Mouse (Mus musculus) stomach, embryonic 14.5 days (tissue): ENCODE results near the gene Adgrl4. TPM values are rescaled to one million over a fixed set of nuclear protein-coding genes. Genes with fewer than 3 reads are reported as not detected.

ENCODE experiments used
- ATAC-seq: fragments of 200-750 bp; cut with Nextera tagmentation; 2 replicates; pipeline ENCODE4 v1.8.0; 2017; ENCODE audit warnings: low read depth, moderate TSS enrichment; ENCODE audit not compliant: insufficient number of reproducible peaks, insufficient read depth, low FRiP score
- H3K27ac ChIP-seq: fragments of 300-500 bp; sonication (generic); 2 replicates; pipeline ENCODE4 v1.5.1; 2014; ENCODE audit warnings: mild to moderate bottlenecking, low read length, moderate library complexity, mixed read lengths
- H3K27me3 ChIP-seq: fragments of 300-500 bp; sonication (generic); 2 replicates; pipeline ENCODE4 v1.6.1; 2014; ENCODE audit warnings: low read length, control low read depth, mixed read lengths; ENCODE audit not compliant: control insufficient read depth, insufficient read depth
- H3K36me3 ChIP-seq: fragments of 300-500 bp; sonication (generic); 2 replicates; pipeline ENCODE4 v1.6.1; 2014; ENCODE audit warnings: mild to moderate bottlenecking, control low read depth, low read length, moderate library complexity, mixed read lengths; ENCODE audit not compliant: control insufficient read depth, insufficient read depth
- H3K4me1 ChIP-seq: fragments of 300-500 bp; sonication (generic); 2 replicates; pipeline ENCODE4 v1.6.1; 2014; ENCODE audit warnings: low read length, control low read depth, mixed read lengths; ENCODE audit not compliant: control insufficient read depth, insufficient read depth
- H3K4me2 ChIP-seq: fragments of 300-500 bp; sonication (generic); replicated peaks from 2 replicates; pipeline ENCODE4 v1.6.1; 2014; ENCODE audit warnings: low read depth, low read length, control low read depth
- H3K4me3 ChIP-seq: fragments of 300-500 bp; sonication (generic); 2 replicates; pipeline ENCODE4 v1.5.1; 2014; ENCODE audit warnings: low read depth, low read length, control low read depth
- H3K9ac ChIP-seq: fragments of 300-500 bp; sonication (generic); replicated peaks from 2 replicates; pipeline ENCODE4 v1.6.1; 2014; ENCODE audit warnings: low read depth, mild to moderate bottlenecking, control low read depth, low read length, moderate library complexity, mixed read lengths
- H3K9me3 ChIP-seq: fragments of 300-500 bp; sonication (generic); 2 replicates; pipeline ENCODE4 v1.6.1; 2016; ENCODE audit warnings: low read depth, low read length, control low read depth; ENCODE audit not compliant: control insufficient read depth
- WGBS: fragments of 180-500 bp; shearing (Covaris S2); extraction: QIAGEN DNeasy Blood & Tissue Kit; methylation state at CpG from one replicate; pipeline ENCODE4 v1.1.7; 2014; 5-methylcytosine and 5-hydroxymethylcytosine counted together
- polyA plus RNA-seq: library from polyadenylated mRNA; unstranded; fragments of >200 nt; fragmentation: Nextera tagmentation; extraction: Ambion mirVana; gene quantifications from 2 replicates; pipeline ENCODE4 v1.2.1, GENCODE M21; 2014

Adgrl4 gene
- 8.0 and 9.5 TPM in 2 replicates for polyA plus RNA-seq

GRCm38 (mm10) chr3:151437693-151438092 is at the start of gene Adgrl4:
Gene Adgrl4, plus strand, starts transcription at chr3:151437887.
- ATAC-seq, result peak; percentile 63; the same call in 1 of the 2 replicates
- H3K27ac ChIP-seq, result no peak within 1 kb of the TSS
- H3K9ac ChIP-seq, result no peak within 1 kb of the TSS; the same call in 1 of the 2 replicates
- no peaks in the 10 kb centered on the region for H3K9me3 ChIP-seq
- H3K36me3 ChIP-seq, result no peaks in the 10 kb centered on the region
- 0 out of 2 replicates have a peak within 1 kb of the TSS, but pooled peaks have one; percentile 9 for H3K4me3 ChIP-seq
- no peaks in the 10 kb centered on the region for H3K27me3 ChIP-seq
- H3K4me2 ChIP-seq, result peak within 1 kb of the TSS; percentile 26
- WGBS, result 3% methylated on average over 17 of the region's 17 CpGs
- no peaks in the 10 kb centered on the region for H3K4me1 ChIP-seq

DNA sequence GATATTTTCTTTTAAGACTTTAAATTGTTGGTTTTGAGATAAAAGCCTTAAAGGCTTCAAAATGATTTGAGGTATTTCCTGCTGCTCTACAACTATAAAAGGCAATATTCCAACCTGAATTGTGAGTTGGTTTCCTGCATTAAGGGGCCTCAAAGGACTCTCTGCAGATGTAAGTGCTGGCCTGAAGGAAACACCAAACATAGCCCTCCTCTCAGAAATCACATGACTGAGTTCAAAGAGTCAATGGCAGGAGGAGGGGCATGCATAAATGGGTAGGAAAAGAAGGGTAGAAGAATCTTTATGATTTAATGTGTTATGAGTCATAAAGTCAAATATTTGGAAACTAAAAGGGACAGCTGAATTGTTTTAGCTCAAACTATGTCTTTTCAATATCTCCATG is 46.8 kb upstream of the Adgrl4 start:
- no peak overlapping the region for H3K9ac ChIP-seq
- no peaks in the 10 kb centered on the region for H3K4me1 ChIP-seq
- H3K4me3 ChIP-seq, result no peak overlapping the region
- no peak overlapping the region for H3K4me2 ChIP-seq
- no peak overlapping the region for H3K27ac ChIP-seq
- no peaks in the 10 kb centered on the region for H3K9me3 ChIP-seq
- no peaks in the 10 kb centered on the region for H3K36me3 ChIP-seq
- no peaks in the 10 kb centered on the region for H3K27me3 ChIP-seq
- no peak for ATAC-seq

GRCm38 (mm10) chr3:151392891-151393290 is 44.8 kb upstream of the Adgrl4 start:
- H3K27me3 ChIP-seq, result no peaks in the 10 kb centered on the region
- WGBS, result 81% methylated on average over 4 of the region's 4 CpGs

GRCm38 (mm10) chr3:151393330-151393729 is 44.4 kb upstream of the Adgrl4 start:
- Histone ChIP-seq H3K4me2 (no peak overlapping the region), H3K36me3 (no peaks in the 10 kb centered on the region), H3K4me3 (no peak overlapping the region), H3K27ac (no peak overlapping the region), H3K9ac (no peak overlapping the region), H3K27me3 (no peaks in the 10 kb centered on the region), H3K9me3 (no peaks in the 10 kb centered on the region), H3K4me1 (no peaks in the 10 kb centered on the region)
- no peak for ATAC-seq
- WGBS, result 90% methylated on average over 1 of the region's 1 CpGs

More at GRCm38 (mm10) chr3:151392891-151393290, 44.8 kb upstream of the Adgrl4 start:
- H3K36me3 ChIP-seq, result no peaks in the 10 kb centered on the region
- H3K9me3 ChIP-seq, result no peaks in the 10 kb centered on the region
- no peak overlapping the region for H3K9ac ChIP-seq
- no peaks in the 10 kb centered on the region for H3K4me1 ChIP-seq
- no peak overlapping the region for H3K4me2 ChIP-seq
- H3K27ac ChIP-seq, result no peak overlapping the region
- ATAC-seq, result no peak
- H3K4me3 ChIP-seq, result no peak overlapping the region

DNA sequence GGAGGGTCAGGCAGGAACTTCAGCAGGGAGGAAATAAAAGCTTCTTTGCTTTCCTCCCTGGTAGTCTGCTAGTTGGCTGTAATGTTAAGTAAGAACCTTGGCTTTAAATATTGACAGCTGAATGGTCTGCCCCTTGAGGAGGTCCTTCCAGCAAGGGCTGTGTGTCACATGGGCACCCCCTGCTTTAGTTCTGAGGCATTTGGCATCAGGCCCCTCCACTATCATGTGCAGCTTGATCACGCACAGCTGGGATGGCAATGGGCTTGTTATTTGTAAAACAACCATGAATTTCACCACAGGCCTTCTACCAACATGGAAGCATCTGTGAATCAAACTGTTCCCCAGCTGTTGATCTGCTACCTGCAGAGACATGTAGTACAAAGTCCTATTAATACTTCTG is 38.4 kb upstream of the Adgrl4 start:
- no peaks in the 10 kb centered on the region for H3K4me1 ChIP-seq
- no peak for ATAC-seq
- H3K9ac ChIP-seq, result no peak overlapping the region
- H3K27ac ChIP-seq, result no peak overlapping the region
- H3K27me3 ChIP-seq, result no peaks in the 10 kb centered on the region
- no peak overlapping the region for H3K4me3 ChIP-seq
- no peaks in the 10 kb centered on the region for H3K36me3 ChIP-seq
- no peaks in the 10 kb centered on the region for H3K9me3 ChIP-seq
- 73% methylated on average over 1 of the region's 1 CpGs for WGBS
- H3K4me2 ChIP-seq, result no peak overlapping the region

GRCm38 (mm10) chr3:151411031-151411430 is 26.7 kb upstream of the Adgrl4 start:
- H3K4me3 ChIP-seq, result no peak overlapping the region
- H3K27ac ChIP-seq, result no peak overlapping the region
- H3K4me2 ChIP-seq, result no peak overlapping the region
- H3K27me3 ChIP-seq, result no peaks in the 10 kb centered on the region
- 68% methylated on average over 2 of the region's 2 CpGs for WGBS
- no peak for ATAC-seq
- H3K9ac ChIP-seq, result no peak overlapping the region
- no peaks in the 10 kb centered on the region for H3K36me3 ChIP-seq
- H3K9me3 ChIP-seq, result no peaks in the 10 kb centered on the region
- no peaks in the 10 kb centered on the region for H3K4me1 ChIP-seq

GRCm38 (mm10) chr3:151411488-151411887 is 26.2 kb upstream of the Adgrl4 start:
- no peak for ATAC-seq
- no peak overlapping the region for H3K9ac ChIP-seq

GRCm38 (mm10) chr3:151416931-151417330 is 20.8 kb upstream of the Adgrl4 start:
- H3K4me1 ChIP-seq, result no peaks in the 10 kb centered on the region
- H3K9me3 ChIP-seq, result no peaks in the 10 kb centered on the region
- no peaks in the 10 kb centered on the region for H3K36me3 ChIP-seq
- H3K27me3 ChIP-seq, result no peaks in the 10 kb centered on the region
- no peak overlapping the region for H3K4me3 ChIP-seq
- ATAC-seq, result no peak
- H3K9ac ChIP-seq, result no peak overlapping the region
- no peak overlapping the region for H3K27ac ChIP-seq
- H3K4me2 ChIP-seq, result no peak overlapping the region

More at GRCm38 (mm10) chr3:151411488-151411887, 26.2 kb upstream of the Adgrl4 start:
- Histone ChIP-seq H3K27ac (no peak overlapping the region), H3K4me3 (no peak overlapping the region), H3K4me1 (no peaks in the 10 kb centered on the region), H3K27me3 (no peaks in the 10 kb centered on the region), H3K4me2 (no peak overlapping the region), H3K9me3 (no peaks in the 10 kb centered on the region), H3K36me3 (no peaks in the 10 kb centered on the region)
- 95% methylated on average over 4 of the region's 4 CpGs for WGBS
